Mouse (Mus musculus): ENCODE measurements around the gene Anapc1. TPM values are rescaled to one million over a fixed set of nuclear protein-coding genes. Genes with fewer than 3 reads are reported as not detected.

Gene Anapc1
- polyA plus RNA-seq, 1 experiment: 128 TPM

DNA sequence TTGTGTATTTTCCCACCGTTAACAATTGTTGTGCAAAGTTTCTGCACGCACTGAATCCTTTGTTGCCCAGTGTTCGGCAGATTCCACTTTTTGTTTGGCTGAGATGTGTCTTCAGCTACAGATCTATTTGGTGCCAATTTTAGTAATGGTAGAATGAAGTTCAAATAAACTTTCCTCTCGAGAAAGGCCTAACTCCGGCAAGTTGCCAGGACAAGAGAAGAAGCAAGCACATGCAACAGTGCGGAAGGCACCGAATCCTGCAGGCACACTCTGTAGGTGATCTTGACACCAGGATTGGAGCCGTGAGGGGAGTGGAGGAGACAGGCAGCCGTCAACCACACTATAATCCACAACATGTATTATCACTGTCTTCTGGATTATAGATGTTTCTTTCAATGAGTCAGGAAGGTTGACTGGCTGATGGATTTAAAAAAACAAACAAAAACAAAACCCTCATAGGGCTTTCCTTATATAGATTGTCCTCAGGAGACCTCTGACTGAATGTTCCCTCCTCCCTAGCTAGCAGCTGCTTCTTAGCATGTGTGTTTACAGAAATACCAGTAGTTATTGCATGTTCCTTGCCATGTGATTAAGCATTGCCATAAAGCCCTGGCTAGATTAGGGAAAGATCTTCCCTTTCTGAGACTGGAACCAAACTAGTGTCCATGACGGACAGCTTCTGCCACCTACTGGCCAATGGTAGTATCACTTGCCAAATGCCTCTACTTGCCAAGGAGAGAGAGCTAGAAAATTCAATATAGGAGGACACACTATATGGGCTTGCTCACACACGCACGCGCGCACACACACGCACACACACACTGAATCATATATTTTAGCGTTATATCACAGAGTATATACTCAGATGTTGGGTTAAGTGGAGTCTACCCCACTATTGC, 114.2 kb downstream of the Anapc1 start:
- Histone ChIP-seq H3K4me1 (ENCODE audit: control insufficient read depth, insufficient read depth, low read length) (peaks cover 10% of the 10 kb centered on the region), H3K27ac (ENCODE audit: insufficient read depth, low read length) (no peak overlapping the region), H3K4me3 (ENCODE audit: insufficient read depth, low read length) (no peak overlapping the region)
- TF ChIP-seq POLR2A (IDR thresholded peaks at IDR 0.05; ENCODE audit: low read depth, low read length) (no peak), CTCF (IDR thresholded peaks at IDR 0.05; ENCODE audit: borderline replicate concordance, insufficient read depth, low read length) (peak; percentile 65; the same call in 1 of the 2 replicates)

DNA sequence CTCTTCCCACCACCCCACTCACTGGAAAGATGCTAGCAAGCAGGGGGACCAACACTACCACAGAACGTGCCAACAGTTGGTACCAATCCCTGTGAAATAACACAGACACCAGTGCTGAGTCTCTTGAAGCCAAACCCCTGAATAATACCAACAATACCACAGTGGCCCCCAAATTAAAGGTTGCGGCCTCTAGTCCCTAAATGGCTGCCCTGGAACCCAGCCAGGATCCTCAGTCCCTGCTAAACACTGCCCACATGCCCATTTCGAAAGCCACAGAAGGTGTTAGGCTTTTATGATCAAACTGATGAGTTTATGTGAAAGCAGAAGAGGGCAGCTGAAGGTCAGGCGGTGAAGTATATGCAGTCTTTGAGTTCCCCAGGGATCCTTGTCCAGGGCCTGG, 116.2 kb downstream of the Anapc1 start:
- no peak overlapping the region for H3K4me3 ChIP-seq (ENCODE audit: insufficient read depth, low read length)
- no peak overlapping the region for H3K27ac ChIP-seq (ENCODE audit: insufficient read depth, low read length)
- H3K4me1 ChIP-seq (ENCODE audit: control insufficient read depth, insufficient read depth, low read length): peaks cover 16% of the 10 kb centered on the region
- TF ChIP-seq POLR2A (IDR thresholded peaks at IDR 0.05; ENCODE audit: low read depth, low read length) (no peak), CTCF (IDR thresholded peaks at IDR 0.05; ENCODE audit: borderline replicate concordance, insufficient read depth, low read length) (no peak)

DNA sequence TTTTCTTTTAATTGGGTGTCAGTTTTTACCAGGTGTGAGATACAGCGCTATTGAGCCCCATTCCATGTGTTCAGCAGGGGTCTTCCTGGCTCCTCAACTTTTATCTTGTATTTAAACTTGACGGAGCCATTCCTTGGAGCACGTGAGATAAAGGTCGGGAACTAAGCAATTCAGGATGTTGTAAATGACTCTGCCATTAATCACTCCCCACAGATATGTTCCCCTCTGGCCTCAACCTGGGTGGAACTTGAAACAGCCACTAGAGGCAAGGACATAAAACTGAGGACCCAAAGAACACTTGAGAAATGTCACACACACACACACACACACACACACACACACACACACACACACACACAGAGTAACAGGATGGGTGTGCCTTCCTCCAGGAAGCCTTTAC, 118.7 kb downstream of the Anapc1 start:
- H3K27ac ChIP-seq (ENCODE audit: insufficient read depth, low read length): peak overlapping the region; percentile 35; the same call in 1 of the 2 replicates
- TF ChIP-seq CTCF (IDR thresholded peaks at IDR 0.05; ENCODE audit: borderline replicate concordance, insufficient read depth, low read length) (no peak), POLR2A (IDR thresholded peaks at IDR 0.05; ENCODE audit: low read depth, low read length) (no peak)
- H3K4me3 ChIP-seq (ENCODE audit: insufficient read depth, low read length): no peak overlapping the region
- peaks cover 16% of the 10 kb centered on the region for H3K4me1 ChIP-seq (ENCODE audit: control insufficient read depth, insufficient read depth, low read length)

DNA sequence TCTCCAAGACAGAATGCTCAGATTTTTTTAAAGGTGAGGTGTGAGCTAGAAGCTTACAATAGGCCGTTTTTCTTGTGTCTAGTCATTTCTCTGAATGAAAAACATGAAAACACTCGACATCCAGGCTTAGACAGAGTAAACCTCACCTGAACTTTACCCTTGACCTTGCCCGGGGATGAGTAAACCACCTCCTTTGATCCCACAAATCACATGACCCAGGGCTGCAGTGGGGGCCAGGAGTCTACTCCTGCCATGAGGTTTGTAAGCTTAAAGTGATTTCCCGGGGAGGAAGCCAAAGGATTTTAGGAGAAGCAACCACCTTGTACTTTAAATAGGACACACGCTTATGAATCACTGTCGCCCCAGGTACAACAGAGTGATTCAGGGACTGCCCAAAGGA, 119.2 kb downstream of the Anapc1 start:
- Histone ChIP-seq H3K4me1 (ENCODE audit: control insufficient read depth, insufficient read depth, low read length) (peaks cover 16% of the 10 kb centered on the region), H3K4me3 (ENCODE audit: insufficient read depth, low read length) (no peak overlapping the region), H3K27ac (ENCODE audit: insufficient read depth, low read length) (peak overlapping the region; percentile 35; the same call in 1 of the 2 replicates)
- TF ChIP-seq POLR2A (IDR thresholded peaks at IDR 0.05; ENCODE audit: low read depth, low read length) (no peak), CTCF (IDR thresholded peaks at IDR 0.05; ENCODE audit: borderline replicate concordance, insufficient read depth, low read length) (no peak)

DNA sequence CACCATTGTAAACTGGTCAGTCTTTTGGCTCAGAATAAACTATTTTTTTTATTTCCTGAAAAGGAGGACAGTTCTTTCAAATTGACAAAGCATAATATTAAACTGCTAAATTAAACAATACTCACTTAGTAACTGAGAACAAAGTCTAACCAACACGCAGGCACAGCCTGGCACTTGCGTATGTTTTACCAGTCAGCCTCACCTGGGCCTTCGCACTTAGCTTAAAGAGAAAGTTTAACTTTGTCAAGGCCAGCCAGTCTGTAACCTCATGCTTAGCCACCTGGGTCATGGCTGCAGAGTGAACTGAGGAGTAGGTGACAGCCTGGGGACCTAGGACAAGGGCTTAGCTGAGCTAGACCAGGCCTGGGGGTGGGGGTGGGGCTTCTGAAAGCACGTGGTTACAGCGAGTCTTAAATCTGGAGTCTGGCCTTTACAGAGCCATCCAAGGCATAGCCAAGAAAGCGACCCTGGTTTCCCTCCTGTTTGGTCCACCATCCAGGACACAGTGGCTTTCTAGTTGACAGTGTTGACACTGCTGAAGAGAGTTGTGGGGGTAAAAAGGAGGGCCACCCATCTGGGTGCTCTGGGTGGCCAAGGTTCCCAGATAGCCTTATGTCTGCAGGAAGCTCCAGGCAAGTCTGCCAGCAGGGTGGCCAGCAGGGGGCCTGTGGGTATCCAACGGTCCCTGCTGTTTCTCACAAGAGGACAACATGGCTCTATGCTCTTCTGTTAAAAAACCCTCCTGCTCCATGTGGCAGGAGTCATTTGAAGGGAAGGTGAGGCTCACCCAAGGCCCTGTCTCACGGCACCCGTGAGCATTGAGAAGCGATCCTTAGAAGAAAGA, 120.7 kb downstream of the Anapc1 start:
- no peak for TF ChIP-seq POLR2A (IDR thresholded peaks at IDR 0.05; ENCODE audit: low read depth, low read length)
- no peak for TF ChIP-seq CTCF (IDR thresholded peaks at IDR 0.05; ENCODE audit: borderline replicate concordance, insufficient read depth, low read length)
- H3K4me3 ChIP-seq (ENCODE audit: insufficient read depth, low read length): no peak overlapping the region
- H3K27ac ChIP-seq (ENCODE audit: insufficient read depth, low read length): 0 out of 2 replicates have a peak overlapping the region, but pooled peaks have one; percentile 8
- peaks cover 13% of the 10 kb centered on the region for H3K4me1 ChIP-seq (ENCODE audit: control insufficient read depth, insufficient read depth, low read length)

DNA sequence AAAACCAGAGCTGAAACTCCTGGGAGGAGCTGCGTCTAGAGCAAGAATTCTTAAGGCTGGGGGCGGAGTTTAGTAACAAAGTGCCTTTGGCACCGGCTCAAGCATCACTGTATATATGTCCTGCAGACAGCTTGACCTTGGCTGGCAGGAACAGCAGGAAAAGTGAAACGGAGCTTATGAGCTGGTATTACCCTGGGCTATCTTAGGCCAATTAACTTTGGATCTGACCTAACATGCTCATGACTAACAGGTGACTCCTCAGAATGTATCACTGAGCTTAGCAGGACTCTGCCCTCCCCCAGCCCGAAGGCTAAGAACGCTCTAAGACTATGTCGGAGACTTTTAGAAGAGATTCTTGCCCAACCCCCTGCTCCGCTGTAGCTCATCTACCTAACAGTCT, 121.3 kb downstream of the Anapc1 start:
- H3K4me3 ChIP-seq (ENCODE audit: insufficient read depth, low read length): no peak overlapping the region
- H3K27ac ChIP-seq (ENCODE audit: insufficient read depth, low read length): no peak overlapping the region
- peaks cover 13% of the 10 kb centered on the region for H3K4me1 ChIP-seq (ENCODE audit: control insufficient read depth, insufficient read depth, low read length)
- TF ChIP-seq CTCF (IDR thresholded peaks at IDR 0.05; ENCODE audit: borderline replicate concordance, insufficient read depth, low read length) (no peak), POLR2A (IDR thresholded peaks at IDR 0.05; ENCODE audit: low read depth, low read length) (no peak)

DNA sequence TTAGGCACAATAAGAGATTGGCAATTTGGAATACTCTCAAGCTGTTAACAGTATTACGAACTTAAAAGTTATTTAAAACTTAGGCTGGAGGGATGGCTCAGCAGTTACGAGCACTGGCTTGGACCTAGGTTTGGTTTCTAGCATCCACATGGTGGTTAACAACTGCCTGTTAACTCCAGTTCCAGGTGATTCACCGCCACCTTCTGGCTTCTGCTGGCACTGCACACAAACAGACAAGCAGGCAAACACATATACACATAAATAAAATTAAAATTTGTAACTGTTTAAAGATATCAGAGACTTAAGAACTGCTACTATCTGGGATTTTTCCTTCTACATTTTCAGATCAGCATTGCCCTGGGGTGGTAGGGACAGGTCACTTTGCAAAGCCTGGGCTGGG, 123.0 kb downstream of the Anapc1 start:
- no peak overlapping the region for H3K27ac ChIP-seq (ENCODE audit: insufficient read depth, low read length)
- H3K4me1 ChIP-seq (ENCODE audit: control insufficient read depth, insufficient read depth, low read length): peaks cover 13% of the 10 kb centered on the region
- TF ChIP-seq POLR2A (IDR thresholded peaks at IDR 0.05; ENCODE audit: low read depth, low read length) (no peak), CTCF (IDR thresholded peaks at IDR 0.05; ENCODE audit: borderline replicate concordance, insufficient read depth, low read length) (0 out of 2 replicates have a peak, but pooled peaks have one; percentile 12)
- no peak overlapping the region for H3K4me3 ChIP-seq (ENCODE audit: insufficient read depth, low read length)

Other genes starting within 250 kb of the Anapc1 start
- not detected in 2 replicates for gene Spdye4c, start 96.2 kb downstream of the Anapc1 start, polyA plus RNA-seq (2011; ENCODE audit: insufficient read length, low read depth, missing spikeins)
- 7.3 and 9.3 TPM in 2 replicates for gene Mertk, start 11.6 kb upstream of the Anapc1 start, polyA plus RNA-seq (2011; ENCODE audit: insufficient read length, low read depth, missing spikeins)
- gene Tmem87b, start 130.7 kb upstream of the Anapc1 start, polyA plus RNA-seq (2011; ENCODE audit: insufficient read length, low read depth, missing spikeins): 26.8 and 27.2 TPM in 2 replicates
- gene Fbln7, start 175.6 kb upstream of the Anapc1 start, polyA plus RNA-seq (2011; ENCODE audit: insufficient read length, low read depth, missing spikeins): 0.50 and 1.7 TPM in 2 replicates

Measured in embryonic fibroblast, embryonic 13.5 days (primary cell).